Mouse (Mus musculus) kidney, adult 8-10 months (tissue): Measurements from ENCODE around the gene H1f0.
A peak's percentile ranks its signal among the peaks of the same experiment; 100 is the strongest.

Experiments
- DNase-seq, 2 experiments: peaks; one replicate each; pipeline ENCODE4 v3.0.0; 2022

The H1f0 gene

DNA sequence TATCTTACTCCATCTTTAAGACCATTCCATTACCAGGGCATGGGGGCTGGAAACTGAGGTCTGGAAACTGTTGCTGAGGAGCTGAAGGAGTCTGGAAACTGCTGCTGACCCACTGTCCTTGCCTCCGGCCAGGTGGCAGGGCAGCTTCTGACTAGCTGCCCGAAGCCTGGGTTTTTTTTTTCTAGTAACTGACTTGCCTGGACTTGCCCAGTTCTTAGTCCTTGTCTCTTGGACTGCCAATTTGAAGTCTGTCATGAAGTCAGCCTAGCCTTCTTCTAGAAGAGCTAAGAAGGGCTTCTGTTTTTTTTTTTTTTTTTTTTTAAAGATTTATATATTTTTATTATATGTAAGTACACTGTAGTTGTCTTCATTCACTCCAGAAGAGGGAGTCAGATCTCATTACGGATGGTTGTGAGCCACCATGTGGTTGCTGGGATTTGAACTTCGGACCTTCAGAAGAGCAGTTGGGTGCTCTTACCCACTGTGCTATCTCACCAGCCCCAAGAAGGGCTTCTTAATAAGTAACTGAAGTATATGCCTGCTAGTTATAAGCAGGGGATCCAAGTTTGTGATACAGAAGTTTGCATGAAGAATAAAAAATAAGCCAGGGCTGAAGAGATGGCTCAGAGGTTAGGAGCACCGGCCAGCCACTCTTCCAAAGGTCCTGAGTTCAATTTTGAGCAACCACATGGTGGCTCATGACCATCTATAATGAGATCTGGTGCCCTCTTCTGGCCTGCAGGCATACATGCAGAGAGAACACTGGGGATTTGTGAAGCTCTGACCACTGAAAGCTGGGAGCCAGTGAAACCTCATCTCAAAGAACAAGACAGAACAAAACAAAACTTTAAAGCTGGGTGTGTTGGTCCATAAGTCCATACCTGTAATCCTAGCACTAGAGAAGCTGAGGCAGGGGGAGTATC is 43.1 kb downstream of the H1f0 start:
- peak; percentile 46 to 49 for DNase-seq

DNA sequence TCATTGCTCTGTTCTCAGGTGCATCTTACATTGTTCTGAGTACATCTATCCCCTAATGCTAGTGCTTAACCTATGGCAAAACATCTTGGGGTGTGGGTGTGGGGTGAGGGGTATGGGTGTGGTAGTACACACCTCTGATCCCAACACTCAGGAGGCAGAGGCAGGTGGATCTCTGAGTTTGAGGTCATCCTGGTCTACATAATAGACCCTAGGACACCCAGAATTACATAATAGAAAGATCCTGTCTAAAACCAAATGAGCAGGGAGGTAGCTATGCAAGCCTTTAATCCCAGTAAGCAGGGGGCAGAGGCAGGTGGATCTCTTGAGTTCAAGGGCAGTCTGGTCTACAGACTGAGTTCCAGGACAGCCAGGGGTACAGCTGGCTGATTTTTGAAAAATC is 45.5 kb downstream of the H1f0 start:
- no peak for DNase-seq

DNA sequence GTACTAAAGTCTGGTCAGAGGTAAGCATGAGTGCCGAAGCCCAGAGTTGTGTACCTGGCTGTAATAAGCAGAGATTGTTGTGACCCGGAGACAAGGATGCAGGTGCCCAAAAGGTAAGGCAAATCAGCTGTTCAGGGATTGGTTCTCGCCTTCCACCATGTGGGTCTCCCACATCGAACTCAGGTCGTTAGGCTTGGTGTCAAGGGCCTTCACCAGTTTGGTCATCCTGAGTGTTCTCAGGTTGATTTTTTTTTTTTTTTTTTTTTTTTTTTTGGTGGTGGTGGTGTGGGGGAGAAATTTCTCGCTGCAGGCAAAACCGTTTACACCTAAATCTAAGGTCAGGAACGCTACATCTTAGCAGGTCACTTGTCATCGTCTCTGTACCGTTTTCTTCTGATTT is 46.2 kb downstream of the H1f0 start:
- DNase-seq: no peak

DNA sequence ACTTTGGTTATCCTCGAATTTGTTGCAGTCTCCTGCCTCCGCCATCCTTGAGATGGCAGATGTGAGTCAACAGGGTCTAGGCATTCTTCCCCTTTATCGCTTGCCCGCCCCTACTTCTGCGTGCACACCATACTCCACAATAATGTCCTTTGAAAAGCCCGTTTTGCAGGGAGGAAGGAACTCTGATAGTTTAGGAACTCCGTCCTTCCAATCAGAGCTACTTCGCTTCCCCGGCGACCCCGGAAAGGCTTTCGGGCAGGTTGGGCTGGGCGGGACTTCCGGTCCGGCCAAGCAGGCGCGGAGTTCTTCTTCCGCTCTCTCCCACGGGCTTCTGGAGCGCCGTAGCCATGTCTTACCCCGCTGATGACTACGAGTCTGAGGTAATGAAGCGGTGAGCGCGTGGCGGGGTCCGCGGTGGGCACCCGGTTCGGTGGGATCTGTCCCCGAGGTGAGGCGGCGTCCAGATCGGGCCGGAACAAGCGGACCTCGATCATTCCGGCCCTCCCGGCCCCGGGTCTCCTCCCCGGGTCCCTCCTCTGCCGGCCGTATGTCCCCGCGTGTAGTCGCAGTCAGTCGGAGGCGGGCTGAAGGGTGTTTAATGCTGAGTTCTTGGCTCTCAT is 46.8 kb downstream of the H1f0 start, which contains the start of gene Eif3l:
Gene Eif3l, plus strand, starts transcription at position 267 of the 620 bp plus-strand sequence.
- peak; percentile 88 for DNase-seq

DNA sequence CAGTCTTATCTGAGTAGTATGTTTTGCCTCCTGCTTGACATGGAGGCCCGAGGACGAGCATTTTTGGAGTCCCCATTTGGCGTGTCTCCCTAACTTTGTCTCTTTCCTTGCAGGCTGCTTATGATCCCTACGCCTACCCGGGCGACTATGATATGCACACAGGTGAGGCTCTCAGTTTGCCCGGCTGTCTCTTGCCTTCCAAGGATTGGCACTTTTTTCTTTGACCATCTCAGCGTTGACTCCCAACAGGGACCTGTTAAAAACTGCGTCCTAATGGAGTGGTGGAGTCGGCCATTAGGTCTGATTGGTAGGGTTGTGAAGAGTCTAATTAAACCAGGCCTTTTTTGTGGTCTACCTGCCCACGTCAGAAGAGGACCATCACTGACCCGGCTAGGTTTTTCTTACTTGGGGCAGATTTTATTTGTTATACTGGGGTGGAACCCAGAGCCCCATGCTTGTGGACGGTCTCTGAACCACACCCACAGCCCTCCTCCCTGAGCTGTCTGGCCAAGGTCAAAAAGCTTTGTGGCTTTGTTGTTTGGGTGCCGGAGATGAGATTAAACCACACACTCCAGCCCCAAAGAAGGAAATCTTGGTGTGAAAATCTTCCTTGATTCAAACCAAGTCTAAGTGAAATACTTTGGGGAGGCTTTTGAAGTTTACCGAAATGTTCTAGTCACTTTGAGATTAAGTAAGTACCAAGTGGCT is 47.6 kb downstream of the H1f0 start:
- DNase-seq: no peak

DNA sequence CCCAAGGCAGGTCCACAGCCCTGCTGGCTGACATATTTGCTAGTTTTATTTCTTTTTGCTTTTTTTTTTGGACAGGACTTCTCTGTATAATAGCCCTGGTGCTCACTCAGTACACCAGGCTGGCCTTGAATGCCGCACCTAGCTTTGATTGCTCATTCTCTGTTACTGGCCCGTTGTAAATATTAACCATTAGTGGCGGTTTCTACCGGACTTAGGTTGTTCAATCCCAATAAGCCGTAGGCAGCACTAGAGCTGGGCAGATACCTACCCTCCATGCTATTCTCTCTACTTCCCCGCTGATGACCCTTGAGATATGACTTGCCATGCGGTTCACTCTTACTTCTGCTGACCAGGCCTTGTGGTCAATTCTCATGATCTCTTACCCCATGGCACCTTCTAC is 51.3 kb downstream of the H1f0 start:
- DNase-seq: no peak
